Mouse (Mus musculus) large intestine, adult 2 months (tissue): Measurements from ENCODE around the gene Kcnj9. TPM values are rescaled to one million over a fixed set of nuclear protein-coding genes. Genes with fewer than 3 reads are reported as not detected.
A peak's percentile ranks its signal among the peaks of the same experiment; 100 is the strongest.

Source experiments
- DNase-seq: peaks from one replicate; pipeline ENCODE4 v3.0.0-alpha.2; 2012; ENCODE audit warnings: low read depth, low spot score
- WGBS: fragments of 180-500 bp; shearing (Covaris S2); methylation state at CpG from one replicate; pipeline ENCODE4 v1.1.7; 2018; 5-methylcytosine and 5-hydroxymethylcytosine counted together
- polyA plus RNA-seq: library from polyadenylated mRNA; depleted of rRNA; stranded (reverse); fragments of >200 nt; gene quantifications from 2 replicates; pipeline ENCODE4 v1.2.3, GENCODE M21; 2012

Gene Kcnj9
- polyA plus RNA-seq, 1 experiment: 0.11 TPM

DNA sequence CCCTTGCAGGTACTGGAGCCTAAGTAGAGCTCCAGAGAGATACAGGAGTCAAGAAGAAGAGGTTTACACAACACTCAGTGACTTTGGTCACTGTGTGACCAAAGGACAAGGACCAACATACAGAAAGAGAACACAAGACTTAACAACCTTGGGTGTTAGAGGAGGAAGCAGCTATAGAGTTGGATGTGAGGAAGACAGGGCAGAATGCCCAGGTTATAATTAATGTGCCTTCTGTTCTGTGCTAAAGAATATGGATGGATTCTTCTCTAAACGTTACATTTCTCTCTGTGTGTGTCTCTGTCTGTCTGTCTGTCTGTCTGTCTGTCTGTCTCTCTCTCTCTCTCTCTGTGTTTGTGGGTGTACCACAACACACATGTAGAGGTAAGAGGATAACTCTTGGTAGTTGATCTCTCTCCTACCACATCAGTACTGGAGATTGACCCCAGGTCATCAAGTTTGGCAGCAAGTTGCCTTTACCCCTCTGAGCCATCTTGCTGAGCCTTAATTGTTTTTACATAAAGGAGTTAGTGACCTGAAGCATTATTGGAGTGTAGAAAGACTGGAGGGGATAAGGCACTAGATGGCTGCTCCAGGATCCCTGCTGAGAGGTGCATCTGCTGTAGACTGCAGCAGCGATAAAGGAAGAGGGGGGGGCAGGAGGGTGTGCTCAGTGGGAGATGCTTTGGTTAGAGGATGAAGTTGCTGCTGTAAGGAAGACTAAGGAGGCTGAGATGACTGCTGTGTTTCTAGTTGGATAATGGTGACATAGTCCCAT lies 8.5 kb upstream of the Kcnj9 start:
- DNase-seq: no peak
- WGBS: 46% methylated on average over 2 of the region's 2 CpGs

DNA sequence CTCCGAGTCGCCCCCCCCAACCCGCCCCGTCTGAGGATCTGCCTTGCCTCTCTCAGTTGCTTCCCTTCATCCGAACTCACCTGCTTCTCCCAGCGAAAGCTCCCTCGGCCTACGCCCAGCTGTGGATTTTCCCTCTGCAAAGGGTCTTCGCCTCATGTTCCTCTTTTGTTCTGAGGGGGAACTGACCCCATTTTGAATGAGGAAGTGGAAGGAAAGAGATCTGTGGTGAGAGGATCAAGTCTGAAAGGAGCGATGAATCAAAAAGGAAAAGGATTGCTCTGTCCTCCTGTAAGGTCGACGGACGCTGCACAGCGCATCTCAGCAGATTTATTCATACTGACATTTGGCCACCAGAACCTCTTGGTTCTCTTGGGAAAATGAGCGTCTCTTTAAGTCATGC lies 6.7 kb upstream of the Kcnj9 start:
- no peak for DNase-seq
- 69% methylated on average over 15 of the region's 15 CpGs for WGBS

DNA sequence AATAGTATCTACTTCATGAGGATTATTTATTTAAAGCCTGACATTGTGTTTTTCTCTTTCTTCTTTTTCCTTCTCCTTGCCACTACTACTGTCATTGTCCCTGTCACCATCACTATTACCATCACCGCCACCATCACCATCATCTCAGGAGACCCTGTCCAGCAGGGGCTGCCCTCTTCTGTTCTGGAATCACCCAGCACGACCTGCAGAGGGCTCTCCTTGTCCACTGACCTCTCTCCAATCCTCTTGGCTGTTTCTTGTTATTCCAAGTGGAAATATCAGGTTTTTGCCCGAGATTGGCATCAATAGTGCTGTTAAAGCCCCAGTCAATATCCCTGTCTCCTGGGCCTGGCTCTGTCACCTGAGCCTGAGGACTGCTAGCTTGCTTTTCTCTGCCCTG lies 4.4 kb upstream of the Kcnj9 start:
- 26% methylated on average over 3 of the region's 3 CpGs for WGBS
- DNase-seq: no peak

DNA sequence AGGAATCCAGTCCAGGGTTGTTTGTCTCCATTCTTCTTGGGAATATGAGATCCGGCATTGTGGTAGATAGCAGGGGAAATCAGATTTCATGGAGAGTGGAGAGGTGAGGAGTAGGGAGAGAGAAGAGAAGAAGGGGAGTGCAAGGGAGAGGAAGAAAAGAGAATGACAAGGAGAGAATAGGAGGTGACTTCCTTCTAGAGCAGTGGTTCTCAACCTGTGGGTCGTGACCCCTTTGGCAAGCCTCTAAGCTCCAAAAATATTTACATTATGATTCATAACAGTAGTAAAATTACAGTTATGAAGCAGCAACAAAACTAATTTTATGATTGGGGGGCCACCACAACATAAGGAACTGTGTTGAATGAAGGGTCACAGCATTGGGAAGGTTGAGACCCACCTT lies 3.8 kb upstream of the Kcnj9 start:
- 63% methylated on average over 2 of the region's 2 CpGs for WGBS
- DNase-seq: no peak

DNA sequence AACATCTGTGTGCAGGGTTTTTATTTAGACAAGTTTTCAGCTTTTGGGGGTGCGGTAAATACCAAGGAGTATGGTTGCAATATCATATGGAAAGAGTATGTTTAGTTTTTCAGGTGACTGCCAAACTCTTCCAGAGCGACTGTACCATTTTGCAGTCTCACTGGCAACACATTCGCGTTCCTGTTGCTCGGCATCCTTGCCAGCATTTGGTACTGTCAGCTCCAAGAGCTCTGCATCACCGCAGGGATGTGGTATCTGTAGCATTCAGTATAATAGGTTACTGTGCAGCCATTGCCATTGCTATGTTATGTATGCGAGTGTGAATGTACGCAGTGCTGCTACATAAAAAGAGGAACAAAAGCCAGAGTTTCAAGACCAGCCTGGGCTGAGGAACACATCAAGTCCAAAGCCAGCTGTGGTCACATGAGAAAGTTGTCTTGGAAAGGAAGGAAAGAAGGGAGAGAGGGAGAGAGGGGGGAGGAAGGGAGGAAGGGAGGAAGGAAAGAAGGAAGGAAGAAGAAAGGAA lies 2.4 kb upstream of the Kcnj9 start:
- WGBS: 71% methylated on average over 8 of the region's 8 CpGs

DNA sequence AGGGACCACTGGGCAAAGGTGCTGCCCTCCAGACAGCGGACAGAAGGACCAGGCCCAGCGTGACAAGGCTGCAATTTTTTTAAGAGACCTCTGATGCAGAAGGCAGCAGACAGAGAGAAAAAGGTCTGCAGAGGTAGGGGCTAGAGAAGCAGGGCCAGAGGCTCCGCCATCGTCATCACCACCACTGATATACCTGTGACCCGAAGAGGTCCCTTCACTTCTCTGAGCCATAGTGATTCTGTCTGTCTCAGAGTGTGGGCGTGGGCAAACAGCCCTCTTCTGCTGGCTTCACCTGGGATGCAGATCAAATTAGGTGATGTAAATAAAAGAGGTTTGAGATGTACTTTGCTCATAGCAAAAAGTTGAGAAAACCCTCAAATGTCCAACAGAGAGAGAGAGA lies 498 bp upstream of the Kcnj9 start:
- no peak for DNase-seq
- WGBS: 68% methylated on average over 6 of the region's 6 CpGs

More for the DNA sequence above, 2.4 kb upstream of the Kcnj9 start:
- no peak for DNase-seq

DNA sequence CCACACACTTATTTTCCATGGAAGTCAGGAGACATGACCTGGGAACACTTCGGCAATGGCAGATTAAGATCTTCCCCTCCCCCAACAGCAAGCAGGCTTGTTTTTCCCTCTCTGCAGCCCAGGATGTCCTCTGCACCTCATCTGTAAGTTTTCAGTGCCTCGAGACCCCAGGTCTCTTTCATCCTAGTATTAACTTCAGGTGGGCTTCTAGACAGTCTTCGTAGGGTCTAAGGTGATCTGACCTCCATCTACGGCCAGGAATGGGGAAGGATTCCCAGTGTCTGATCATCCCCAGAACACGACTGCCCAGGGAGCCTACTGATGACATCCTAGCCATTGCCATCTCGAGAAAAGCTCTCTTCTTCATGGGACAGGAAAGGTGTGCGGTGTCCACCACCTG lies 657 bp downstream of the Kcnj9 start:
- no peak for DNase-seq
- WGBS: 67% methylated on average over 7 of the region's 7 CpGs

DNA sequence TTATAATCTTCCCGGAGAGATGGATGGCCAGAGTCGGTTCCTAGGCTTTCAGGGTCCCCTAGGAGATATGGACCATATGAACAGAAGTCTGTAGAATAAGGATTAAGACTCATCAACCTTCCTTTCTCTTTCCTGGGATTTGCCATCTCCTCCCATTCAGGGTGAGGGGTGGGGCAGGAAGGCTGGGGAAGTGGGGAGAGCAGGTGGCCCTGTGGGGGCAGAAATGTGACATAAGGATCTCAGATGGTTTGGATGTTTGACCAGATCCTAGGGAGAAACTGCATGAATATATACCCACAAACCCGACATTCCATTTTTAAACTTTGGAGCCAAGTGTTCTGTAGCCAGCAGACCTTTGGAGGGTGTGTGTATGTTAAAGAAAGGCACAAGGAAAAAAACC lies 1.1 kb downstream of the Kcnj9 start:
- WGBS: 76% methylated on average over 3 of the region's 3 CpGs
- DNase-seq: no peak

DNA sequence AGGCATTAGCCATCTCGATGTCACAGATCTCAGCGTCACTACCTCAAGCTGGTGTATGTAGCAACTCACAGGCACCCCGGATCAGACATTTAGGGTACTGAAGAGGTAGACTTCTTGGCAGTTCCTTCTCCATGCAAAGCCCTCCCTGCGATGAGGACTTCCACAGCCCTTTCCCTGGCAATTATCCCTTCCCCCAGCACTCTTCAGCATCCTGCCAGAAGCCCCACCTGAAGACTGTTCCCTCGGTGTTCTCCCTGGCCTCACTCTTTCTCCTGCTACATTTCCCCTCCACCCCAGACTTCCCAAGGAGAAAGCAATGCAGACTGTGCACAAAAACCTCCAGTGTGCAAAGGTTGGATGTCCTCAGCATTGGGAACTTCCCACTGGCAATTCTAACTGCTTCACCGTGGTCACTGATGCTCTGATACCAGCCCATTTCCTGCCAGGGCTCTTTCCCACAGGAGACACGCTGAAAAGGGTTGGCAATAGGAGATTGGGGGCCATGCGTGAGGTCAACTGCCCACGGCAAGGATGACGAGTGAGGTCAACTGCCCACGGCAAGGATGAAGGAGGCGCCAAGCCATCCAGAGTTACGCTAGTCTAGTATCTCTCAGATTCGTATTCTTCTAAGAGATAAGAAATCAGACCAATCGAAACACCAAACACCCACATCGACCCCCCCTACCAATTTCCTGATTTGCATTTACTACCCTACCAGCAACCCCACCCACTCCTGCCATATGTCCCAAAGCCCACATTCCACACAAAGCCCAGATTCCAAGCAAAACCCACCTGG lies 1.7 kb downstream of the Kcnj9 start:
- DNase-seq: no peak
- WGBS: 78% methylated on average over 16 of the region's 16 CpGs

DNA sequence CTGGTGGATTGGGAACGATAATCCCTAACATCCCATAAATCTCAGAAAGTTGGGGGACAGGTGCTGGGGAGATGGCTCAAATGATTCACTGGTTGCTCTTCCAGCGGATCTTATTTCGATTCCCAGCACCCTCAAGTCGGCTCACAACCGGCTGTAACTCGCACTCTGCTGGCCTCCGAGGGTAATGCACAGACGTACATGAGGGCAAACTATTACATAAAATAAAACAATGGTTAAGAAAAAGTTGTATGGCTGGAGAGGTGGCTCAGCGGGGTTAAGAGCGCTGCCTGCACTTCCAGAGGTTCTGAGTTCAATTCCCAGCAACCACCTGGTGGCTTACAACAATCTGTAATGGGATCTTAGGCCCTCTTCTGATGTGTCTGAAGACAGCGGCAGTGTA lies 2.4 kb downstream of the Kcnj9 start:
- no peak for DNase-seq
- 60% methylated on average over 11 of the region's 11 CpGs for WGBS

DNA sequence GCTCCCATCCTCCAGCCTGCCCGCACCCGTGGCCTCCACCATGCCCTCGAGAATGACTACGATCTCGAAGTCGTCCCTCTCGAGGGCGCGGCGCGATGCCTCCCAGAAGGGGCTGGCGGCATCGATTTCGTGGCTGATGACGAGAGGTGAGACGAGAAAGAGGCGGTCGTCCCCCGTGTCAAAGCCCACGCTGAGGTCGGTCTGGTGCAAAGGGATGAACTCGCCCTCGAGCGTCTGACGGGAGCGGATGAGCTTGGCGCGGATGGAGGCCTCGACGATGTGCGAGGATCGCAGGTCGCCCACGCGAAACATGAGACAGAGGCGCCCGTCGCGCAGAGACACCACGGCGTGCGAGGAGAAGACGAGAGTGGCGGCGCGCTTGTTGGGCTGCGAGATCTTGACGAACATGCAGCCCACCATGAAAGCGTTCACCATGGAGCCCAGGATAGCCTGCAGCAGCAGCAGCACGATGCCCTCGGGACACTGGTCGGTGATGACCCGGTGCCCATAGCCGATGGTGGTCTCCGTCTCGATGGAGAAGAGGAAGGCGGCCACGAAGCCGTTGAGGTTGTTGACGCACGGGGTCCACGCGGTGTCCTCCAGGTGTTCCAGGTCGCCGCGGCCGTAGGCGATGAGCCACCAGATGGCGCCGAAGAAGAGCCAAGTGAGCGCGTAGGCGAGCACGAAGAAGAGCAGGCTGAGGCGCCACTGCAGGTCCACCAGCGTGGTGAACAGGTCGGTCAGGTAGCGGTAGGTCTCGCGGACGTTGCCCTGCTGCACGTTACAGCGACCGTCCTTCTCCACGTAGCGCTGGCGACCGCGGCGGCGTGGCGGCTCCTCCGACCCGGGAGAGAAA lies 3.2 kb downstream of the Kcnj9 start:
- 18% methylated on average over 94 of the region's 94 CpGs for WGBS
- DNase-seq: no peak

DNA sequence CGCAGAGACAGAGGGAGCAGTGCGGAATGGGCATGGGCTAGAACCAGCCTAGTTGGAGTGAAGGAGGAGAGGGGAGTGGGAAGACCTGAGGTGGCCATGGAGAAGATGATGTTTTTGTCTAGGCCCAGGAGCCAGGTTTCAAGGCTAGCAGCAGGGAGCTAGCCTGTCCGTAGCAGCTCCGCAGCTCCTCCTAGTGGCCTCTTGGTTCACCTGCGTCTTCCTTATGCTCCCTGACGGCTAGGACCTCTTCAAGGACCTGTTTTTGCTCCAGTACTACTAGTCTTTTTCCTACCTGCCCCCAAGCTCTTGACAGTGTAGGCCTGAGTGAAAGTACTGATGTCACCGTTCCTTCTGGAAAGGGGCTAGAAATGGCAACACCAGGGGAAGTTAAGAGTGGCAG lies 4.4 kb downstream of the Kcnj9 start:
- WGBS: 25% methylated on average over 7 of the region's 7 CpGs
- peak; percentile 44 for DNase-seq

DNA sequence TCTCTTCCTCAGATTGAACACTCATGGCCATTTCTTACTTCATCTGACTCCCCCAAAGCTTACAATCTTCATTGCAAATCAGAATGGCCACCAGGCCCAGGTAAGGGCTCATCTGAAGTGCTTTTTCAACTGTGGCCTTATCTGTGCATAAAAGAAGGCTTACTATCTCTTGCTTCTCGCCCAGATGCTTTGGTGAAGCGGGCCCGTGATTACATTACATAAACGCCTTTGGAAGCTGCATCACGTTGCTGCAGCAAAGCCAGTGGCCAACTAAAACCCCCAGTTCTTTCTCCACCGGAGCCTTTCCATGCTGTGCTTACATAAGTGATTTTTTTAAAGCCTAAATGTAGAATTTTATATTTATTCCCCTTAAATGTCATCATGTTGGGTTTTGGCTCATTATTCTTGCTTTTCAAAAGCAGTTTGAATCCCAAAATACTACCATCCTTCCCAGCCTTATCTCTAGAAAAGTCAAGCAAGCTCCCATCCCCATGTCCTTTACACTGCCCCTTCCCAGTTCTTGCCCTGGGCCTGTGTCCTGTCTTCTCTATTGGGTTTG lies 5.2 kb downstream of the Kcnj9 start:
- no peak for DNase-seq
- 84% methylated on average over 6 of the region's 6 CpGs for WGBS

DNA sequence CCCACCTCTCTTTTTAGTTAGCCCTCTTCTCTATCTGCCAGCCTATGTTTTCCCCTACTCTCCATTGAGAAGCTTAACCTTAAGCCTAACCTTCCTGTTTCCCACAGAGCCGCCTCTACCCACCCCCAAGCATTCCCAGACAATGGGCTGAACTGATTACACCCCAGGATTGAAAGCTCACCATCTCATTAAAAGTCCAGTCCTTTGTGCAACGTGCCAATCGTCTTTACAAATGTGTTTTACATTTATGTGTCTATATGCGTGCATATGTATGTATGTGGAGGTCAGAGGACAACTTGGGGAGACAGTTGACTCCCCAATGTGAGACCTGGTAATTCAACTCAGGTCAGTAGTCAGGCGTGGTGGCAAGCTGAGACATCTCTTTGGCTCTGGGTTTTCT lies 5.8 kb downstream of the Kcnj9 start:
- DNase-seq: no peak
- WGBS: 66% methylated on average over 5 of the region's 5 CpGs

DNA sequence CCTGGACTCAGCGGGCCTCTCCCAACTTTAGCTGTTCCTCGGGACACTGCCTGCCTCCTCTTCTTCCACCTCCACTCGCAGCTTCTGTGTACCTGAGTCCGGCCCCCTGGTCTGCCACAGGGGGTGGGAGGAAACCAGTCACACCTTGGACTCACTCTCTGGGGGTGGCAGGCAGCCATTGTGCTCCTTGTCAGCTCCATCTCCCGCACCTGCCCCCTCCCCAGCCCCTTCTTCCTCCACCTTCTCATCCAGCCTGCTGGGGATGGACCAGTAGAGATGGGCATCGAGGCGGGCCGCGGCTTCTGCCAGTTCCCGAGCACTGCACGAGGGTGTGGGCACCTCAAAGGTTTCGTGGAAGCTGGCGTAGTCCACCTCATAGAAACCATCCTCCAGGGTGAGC lies 6.4 kb downstream of the Kcnj9 start:
- DNase-seq: no peak
- WGBS: 69% methylated on average over 13 of the region's 13 CpGs

DNA sequence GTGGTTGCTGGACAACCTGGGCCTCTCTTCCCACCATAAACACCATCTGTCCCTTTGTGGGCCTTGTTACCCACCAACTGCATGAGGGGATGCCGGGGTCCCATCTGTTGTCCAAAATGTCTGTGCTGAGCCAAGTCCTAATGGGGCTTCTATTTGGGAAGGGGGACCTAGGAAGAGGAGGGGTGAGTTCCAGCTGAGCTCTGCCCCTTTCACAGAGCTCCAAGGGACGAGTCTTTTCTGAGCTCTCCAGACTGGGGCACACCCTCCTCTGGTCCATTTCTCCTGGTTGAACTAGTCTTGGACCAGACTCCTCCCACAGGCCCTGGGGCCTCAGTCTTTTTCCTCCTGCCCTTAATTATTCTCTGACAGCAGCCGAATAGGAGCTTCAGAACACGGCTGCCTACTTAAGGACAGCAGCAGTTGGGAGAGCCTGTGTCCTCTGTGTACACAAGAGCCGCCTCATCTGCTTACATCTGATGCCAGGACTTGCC lies 9.2 kb downstream of the Kcnj9 start:
- no peak for DNase-seq

DNA sequence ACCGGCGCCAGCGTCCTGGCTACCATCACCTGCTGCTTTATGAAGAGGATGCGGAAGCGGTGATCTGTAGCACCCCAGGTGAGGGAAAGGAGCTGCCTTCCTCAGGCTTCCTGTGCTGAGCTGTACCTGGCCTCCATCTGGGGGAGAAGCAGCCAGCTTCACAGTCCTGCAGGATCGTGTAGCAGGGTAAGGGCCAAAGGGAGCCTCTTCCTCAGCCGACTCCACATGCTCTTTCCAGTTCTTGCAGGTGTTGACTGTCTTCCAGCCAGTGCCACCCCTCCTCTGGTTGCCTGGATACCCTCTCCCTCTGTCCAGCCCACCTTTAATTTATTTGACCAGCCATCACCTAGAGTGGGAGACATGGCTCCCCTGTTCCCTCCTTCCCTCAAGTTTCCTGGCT lies 9.8 kb downstream of the Kcnj9 start:
- no peak for DNase-seq
- whole genome bisulfite sequencing: 87% methylated on average over 7 of the region's 7 CpGs

More for the DNA sequence above, 9.2 kb downstream of the Kcnj9 start:
- 46% methylated on average over 5 of the region's 5 CpGs for WGBS

DNA sequence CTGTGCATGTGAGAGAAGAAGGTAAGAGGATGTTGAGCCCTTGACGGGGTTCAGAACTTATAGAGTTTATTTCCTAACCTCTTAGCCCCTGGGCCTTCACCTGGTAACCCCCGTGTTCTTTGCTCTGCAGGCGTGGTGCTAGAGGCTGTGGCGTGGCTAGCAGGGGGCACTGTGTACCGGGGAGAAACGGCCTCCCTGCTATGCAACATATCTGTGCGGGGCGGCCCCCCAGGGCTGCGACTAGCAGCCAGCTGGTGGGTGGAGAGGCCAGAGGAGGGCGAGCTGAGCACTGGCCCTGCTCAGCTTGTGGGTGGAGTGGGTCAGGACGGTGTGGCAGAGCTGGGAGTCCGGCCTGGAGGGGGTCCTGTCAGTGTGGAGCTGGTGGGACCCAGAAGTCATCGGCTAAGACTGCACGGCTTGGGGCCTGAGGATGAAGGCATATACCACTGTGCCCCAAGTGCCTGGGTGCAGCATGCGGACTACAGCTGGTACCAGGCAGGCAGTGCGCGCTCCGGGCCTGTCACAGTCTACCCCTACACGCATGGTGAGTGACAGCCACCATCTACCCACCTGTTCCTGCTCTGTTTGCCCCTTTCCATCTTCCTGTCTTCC lies 10.6 kb downstream of the Kcnj9 start:
- WGBS: 95% methylated on average over 19 of the region's 19 CpGs

DNA sequence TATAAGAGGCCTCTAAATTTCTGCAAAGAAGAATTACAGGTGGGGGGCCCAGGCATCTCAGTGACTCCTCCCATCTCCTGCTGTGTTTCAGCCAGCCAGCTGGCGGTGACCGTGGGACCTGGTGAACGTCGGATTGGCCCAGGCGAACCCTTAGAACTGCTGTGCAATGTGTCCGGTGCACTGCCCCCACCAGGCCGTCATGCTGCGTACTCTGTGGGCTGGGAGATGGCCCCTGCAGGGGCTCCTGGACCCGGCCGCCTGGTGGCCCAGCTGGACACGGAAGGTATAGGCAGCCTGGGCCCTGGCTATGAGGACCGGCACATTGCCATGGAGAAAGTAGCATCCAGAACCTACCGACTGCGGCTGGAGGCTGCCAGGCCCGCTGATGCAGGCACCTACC lies 11.2 kb downstream of the Kcnj9 start:
- DNase-seq: no peak
- WGBS: 91% methylated on average over 15 of the region's 15 CpGs

More for the DNA sequence above, 10.6 kb downstream of the Kcnj9 start:
- DNase-seq: no peak
